Mouse (Mus musculus): ENCODE results near the gene Chek1. TPM values are rescaled to one million over a fixed set of nuclear protein-coding genes. Genes with fewer than 3 reads are reported as not detected.

Gene Chek1
- 0.80 and 2.7 TPM in 2 replicates for polyA plus RNA-seq (2012; ENCODE audit: low replicate concordance)

GRCm38 (mm10) chr9:36727034-36727755 is at the start of gene Chek1:
Gene Chek1, minus strand, starts transcription at chr9:36727065.

GRCm38 (mm10) chr9:36767203-36768143 is 40.6 kb upstream of the Chek1 start, which contains the start of gene Stt3a:
Gene Stt3a, minus strand, starts transcription at chr9:36767679.

GRCm38 (mm10) chr9:36692920-36693319 is 33.9 kb downstream of the Chek1 start, which contains the start of gene Acrv1:
Gene Acrv1, plus strand, starts transcription at chr9:36693220.

Other genes starting within 250 kb of the Chek1 start
- not detected in 2 replicates for gene Gm5615, start 185.1 kb downstream of the Chek1 start, polyA plus RNA-seq (2012; ENCODE audit: low replicate concordance)
- gene Gm17689, start 144.4 kb downstream of the Chek1 start, polyA plus RNA-seq (2012; ENCODE audit: low replicate concordance): not detected in 2 replicates
- gene A630095E13Rik, start 83.7 kb downstream of the Chek1 start, polyA plus RNA-seq (2012; ENCODE audit: low replicate concordance): not detected in 2 replicates
- gene Acrv1, start 33.8 kb downstream of the Chek1 start, polyA plus RNA-seq (2012; ENCODE audit: low replicate concordance): not detected in 2 replicates
- gene Stt3a, start 40.6 kb upstream of the Chek1 start, polyA plus RNA-seq (2012; ENCODE audit: low replicate concordance): 0.50 and 4.1 TPM in 2 replicates
- 36.1 and 52.7 TPM in 2 replicates for gene Ei24, start 70.3 kb upstream of the Chek1 start, polyA plus RNA-seq (2012; ENCODE audit: low replicate concordance)
- not detected in 2 replicates for gene Fez1, start 94.8 kb upstream of the Chek1 start, polyA plus RNA-seq (2012; ENCODE audit: low replicate concordance)